Mouse (Mus musculus) CH12.LX (cell line): ENCODE measurements around the gene Mgat4b. TPM values are rescaled to one million over a fixed set of nuclear protein-coding genes. Genes with fewer than 3 reads are reported as not detected.

Experiments
- DNase-seq: peaks from one replicate; pipeline ENCODE4 v3.0.0-alpha.2; 2013; ENCODE audit errors: extremely low read depth
- H3K27ac ChIP-seq: 2 replicates; pipeline ENCODE4 v1.5.1; 2012; ENCODE audit warnings: low read depth, mild to moderate bottlenecking, control low read depth, moderate library complexity; ENCODE audit not compliant: insufficient read depth
- H3K27me3 ChIP-seq: replicated peaks from 2 replicates; pipeline ENCODE3; 2012; ENCODE audit warnings: inconsistent platforms
- H3K36me3 ChIP-seq, 2 experiments: replicated peaks in 1 of 2; 2 replicates each; pipeline versions ENCODE3 to v1.6.1; 2012; ENCODE audit warnings: inconsistent platforms in 1 of 2, low read length in 1 of 2, mild to moderate bottlenecking in 1 of 2, mixed read lengths in 1 of 2, moderate library complexity in 1 of 2; ENCODE audit not compliant: control insufficient read depth in 1 of 2, insufficient read depth in 1 of 2
- H3K4me1 ChIP-seq, 2 experiments: 2 replicates each; pipeline ENCODE4 v1.6.1; 2012; ENCODE audit warnings: inconsistent platforms in 1 of 2, moderate library complexity in 1 of 2; ENCODE audit not compliant: insufficient read depth in 2 of 2, control insufficient read depth in 1 of 2
- H3K4me2 ChIP-seq: 2 replicates; pipeline ENCODE4 v1.6.1; 2012; ENCODE audit warnings: low read depth, mild to moderate bottlenecking, control low read depth; ENCODE audit not compliant: poor library complexity, insufficient read depth, severe bottlenecking
- H3K4me3 ChIP-seq, 3 experiments: fragments of 150-350 bp in 1 of 3; sonication (generic) in 1 of 3; replicated peaks in 1 of 3; 2 replicates each; pipeline versions ENCODE3 to v1.5.1; 2011 to 2012; ENCODE audit warnings: low read depth in 2 of 3, low read length in 2 of 3, mild to moderate bottlenecking in 2 of 3, moderate library complexity in 2 of 3, control low read depth in 1 of 3, improper control_type of control experiment in 1 of 3, inconsistent platforms in 1 of 3, mixed read lengths in 1 of 3; ENCODE audit not compliant: poor library complexity in 1 of 3
- H3K79me2 ChIP-seq: replicated peaks from 2 replicates; pipeline ENCODE4 v1.6.1; 2012; ENCODE audit warnings: mild to moderate bottlenecking, moderate library complexity; ENCODE audit not compliant: control insufficient read depth, poor library complexity, insufficient read depth, severe bottlenecking; ENCODE audit errors: extremely low read depth
- H3K9ac ChIP-seq: 2 replicates; pipeline ENCODE4 v1.6.1; 2012; ENCODE audit warnings: low read depth, mild to moderate bottlenecking, control low read depth, moderate library complexity; ENCODE audit not compliant: insufficient read depth
- H3K9me3 ChIP-seq: replicated peaks from 2 replicates; pipeline ENCODE3; 2012; ENCODE audit warnings: low read length, inconsistent platforms, mixed read lengths
- BHLHE40 ChIP-seq: IDR thresholded peaks from 2 replicates; pipeline ENCODE4 v1.6.1; 2011; ENCODE audit warnings: mild to moderate bottlenecking, low read depth, low read length, improper control_type of control experiment
- CHD1 ChIP-seq: IDR thresholded peaks from 2 replicates; pipeline ENCODE4 v1.6.1; 2012; ENCODE audit warnings: low read depth, low read length, improper control_type of control experiment, inconsistent platforms
- CHD2 ChIP-seq: IDR thresholded peaks from 2 replicates; pipeline ENCODE4 v1.6.1; 2011; ENCODE audit warnings: low read length, improper control_type of control experiment
- CTCF ChIP-seq, 2 experiments: IDR thresholded peaks in 1 of 2; conservative IDR thresholded peaks in 1 of 2; 2 replicates each; pipeline ENCODE4 v1.5.1; 2011 to 2012; ENCODE audit warnings: low read depth in 2 of 2, low read length in 2 of 2, improper control_type of control experiment in 1 of 2, inconsistent platforms in 1 of 2, mild to moderate bottlenecking in 1 of 2, moderate library complexity in 1 of 2
- E2F4 ChIP-seq: IDR thresholded peaks from 2 replicates; pipeline ENCODE4 v1.6.1; 2011; ENCODE audit warnings: low read depth, low read length, improper control_type of control experiment; ENCODE audit not compliant: insufficient replicate concordance
- ELF1 ChIP-seq: IDR thresholded peaks from 2 replicates; pipeline ENCODE4 v1.6.1; 2014; ENCODE audit warnings: low read depth, mild to moderate bottlenecking, inconsistent platforms, low read length, improper control_type of control experiment
- EP300 ChIP-seq: IDR thresholded peaks from 2 replicates; pipeline ENCODE4 v1.6.1; 2011; ENCODE audit warnings: low read length, improper control_type of control experiment
- ETS1 ChIP-seq: conservative IDR thresholded peaks from 2 replicates; pipeline ENCODE4 v1.6.1; 2012; ENCODE audit warnings: low read depth, mild to moderate bottlenecking, inconsistent platforms, low read length, improper control_type of control experiment, moderate library complexity
- GABPA ChIP-seq: IDR thresholded peaks from 2 replicates; pipeline ENCODE4 v1.6.1; 2012; ENCODE audit warnings: low read depth, low read length, improper control_type of control experiment, inconsistent platforms; ENCODE audit not compliant: insufficient replicate concordance
- HCFC1 ChIP-seq: IDR thresholded peaks from 2 replicates; pipeline ENCODE4 v1.6.1; 2012; ENCODE audit warnings: low read depth, mild to moderate bottlenecking, inconsistent platforms, low read length, improper control_type of control experiment
- IRF4 ChIP-seq: IDR thresholded peaks from 2 replicates; pipeline ENCODE4 v1.6.1; 2014; ENCODE audit warnings: low read depth, mild to moderate bottlenecking, inconsistent platforms, low read length, improper control_type of control experiment
- JUN ChIP-seq: IDR thresholded peaks from 2 replicates; pipeline ENCODE4 v1.6.1; 2011; ENCODE audit warnings: low read depth, mild to moderate bottlenecking, low read length, improper control_type of control experiment, moderate library complexity; ENCODE audit not compliant: insufficient read depth
- JUND ChIP-seq: conservative IDR thresholded peaks from 2 replicates; pipeline ENCODE4 v1.6.1; 2011; ENCODE audit warnings: low read depth, low read length, improper control_type of control experiment
- KAT2A ChIP-seq: IDR thresholded peaks from 2 replicates; pipeline ENCODE4 v1.6.1; 2012; ENCODE audit warnings: low read length, improper control_type of control experiment, inconsistent platforms; ENCODE audit not compliant: insufficient replicate concordance
- MAFK ChIP-seq: IDR thresholded peaks from 2 replicates; pipeline ENCODE4 v1.6.1; 2011; ENCODE audit warnings: low read length, improper control_type of control experiment; ENCODE audit not compliant: insufficient replicate concordance
- MAX ChIP-seq: IDR thresholded peaks from 2 replicates; pipeline ENCODE4 v1.6.1; 2011; ENCODE audit warnings: low read length, improper control_type of control experiment
- MAZ ChIP-seq: IDR thresholded peaks from 2 replicates; pipeline ENCODE4 v1.6.1; 2012; ENCODE audit warnings: low read depth, mild to moderate bottlenecking, inconsistent platforms, low read length, improper control_type of control experiment, moderate library complexity
- MYC ChIP-seq: IDR thresholded peaks from 2 replicates; pipeline ENCODE4 v1.6.1; 2011; ENCODE audit warnings: low read depth, mild to moderate bottlenecking, improper control_type of control experiment, low read length
- NELFE ChIP-seq: IDR thresholded peaks from 2 replicates; pipeline ENCODE4 v1.6.1; 2011; ENCODE audit warnings: low read depth, low read length, improper control_type of control experiment
- NRF1 ChIP-seq: IDR thresholded peaks from 2 replicates; pipeline ENCODE4 v1.6.1; 2014; ENCODE audit warnings: low read depth, mild to moderate bottlenecking, inconsistent platforms, low read length, improper control_type of control experiment, moderate library complexity
- PAX5 ChIP-seq: IDR thresholded peaks from 2 replicates; pipeline ENCODE4 v1.6.1; 2012; ENCODE audit warnings: low read length, inconsistent platforms, mixed read lengths
- POLR2A ChIP-seq: IDR thresholded peaks from 2 replicates; pipeline ENCODE4 v1.6.1; 2011; ENCODE audit warnings: low read depth, mild to moderate bottlenecking, improper control_type of control experiment, low read length
- POLR2AphosphoS2 ChIP-seq: IDR thresholded peaks from 2 replicates; pipeline ENCODE4 v1.6.1; 2011; ENCODE audit warnings: low read depth, low read length, improper control_type of control experiment
- RAD21 ChIP-seq: IDR thresholded peaks from 2 replicates; pipeline ENCODE4 v1.6.1; 2011; ENCODE audit warnings: low read depth, mild to moderate bottlenecking, low read length, improper control_type of control experiment, moderate library complexity
- RCOR1 ChIP-seq: conservative IDR thresholded peaks from 2 replicates; pipeline ENCODE4 v1.6.1; 2012; ENCODE audit warnings: low read depth, mild to moderate bottlenecking, inconsistent platforms, low read length, improper control_type of control experiment
- TBP ChIP-seq: conservative IDR thresholded peaks from 2 replicates; pipeline ENCODE4 v1.6.1; 2011; ENCODE audit warnings: low read depth, low read length, improper control_type of control experiment
- TCF12 ChIP-seq: IDR thresholded peaks from 2 replicates; pipeline ENCODE4 v1.6.1; 2014; ENCODE audit warnings: low read depth, mild to moderate bottlenecking, inconsistent platforms, low read length, improper control_type of control experiment
- USF1 ChIP-seq: IDR thresholded peaks from 2 replicates; pipeline ENCODE4 v1.6.1; 2014; ENCODE audit warnings: low read depth, mild to moderate bottlenecking, inconsistent platforms, low read length, improper control_type of control experiment
- USF2 ChIP-seq: conservative IDR thresholded peaks from 2 replicates; pipeline ENCODE4 v1.6.1; 2011; ENCODE audit warnings: low read depth, low read length, improper control_type of control experiment
- ZC3H11A ChIP-seq: IDR thresholded peaks from 2 replicates; pipeline ENCODE4 v1.6.1; 2012; ENCODE audit warnings: low read depth, mild to moderate bottlenecking, inconsistent platforms, low read length, improper control_type of control experiment
- ZMIZ1 ChIP-seq: IDR thresholded peaks from 2 replicates; pipeline ENCODE4 v1.6.1; 2012; ENCODE audit warnings: low read depth, mild to moderate bottlenecking, inconsistent platforms, low read length, improper control_type of control experiment
- ZNF384 ChIP-seq: IDR thresholded peaks from 2 replicates; pipeline ENCODE4 v1.6.1; 2012; ENCODE audit warnings: low read depth, low read length, improper control_type of control experiment, inconsistent platforms
- dilution Hi-C: fragments of 300-500 bp; cut with MboI; formaldehyde crosslinking; loops from 2 replicates; pipeline ENCODE4 v1.14.3; 2020; ENCODE audit warnings: low sequenced_read_pairs; ENCODE audit not compliant: extremely low pct_unique_long_range_greater_than_20kb, extremely low pct_ligation_motif_present
- in situ Hi-C: fragments of 300-500 bp; cut with MboI; formaldehyde crosslinking; loops from 3 replicates; pipeline ENCODE4 v1.14.3; 2019; ENCODE audit warnings: low sequenced_read_pairs, low pct_ligation_motif_present, low pct_unique_long_range_greater_than_20kb, mixed read lengths
- polyA plus RNA-seq: library from polyadenylated mRNA; unstranded; fragments of >175 nt; gene quantifications from 2 replicates; pipeline ENCODE4 v1.2.1, GENCODE M21; 2012; ENCODE audit warnings: low read depth; ENCODE audit not compliant: insufficient read length
- total RNA-seq, 2 experiments: library from RNA; depleted of rRNA; stranded (reverse); fragments of 300-350 nt in 1 of 2; fragments of >200 nt in 1 of 2; gene quantifications; 2 replicates each; pipeline ENCODE4 v1.2.3; 2012 to 2014

Mgat4b gene
- total and polyA plus RNA-seq, 3 experiments = 4.6 to 27.4 (median 16.2) TPM

GRCm38 (mm10) chr11:50212060-50212739, 1.5 kb downstream of the Mgat4b start (continued):
- TF ChIP-seq KAT2A = 0 out of 2 replicates have a peak, but pooled peaks have one; percentile 18
- no peak for TF ChIP-seq USF1
- no peak for TF ChIP-seq MYC
- no peak for TF ChIP-seq RCOR1
- no peak for TF ChIP-seq ZMIZ1
- peak; percentile 26; the same call in 1 of the 2 replicates for TF ChIP-seq JUN
- peak; percentile 63; the same call in 1 of the 2 replicates for TF ChIP-seq BHLHE40
- TF ChIP-seq CHD2 = no peak
- TF ChIP-seq POLR2A = no peak
- no peak; the same call in 1 of the 2 replicates for TF ChIP-seq CHD1

- Histone ChIP-seq H3K4me1 (peaks cover 27 to 73% of the 10 kb centered on the region in 2 experiments), H3K36me3 (peaks cover 7 to 15% of the 10 kb centered on the region in 2 experiments), H3K27me3 (no peaks in the 10 kb centered on the region), H3K9me3 (no peaks in the 10 kb centered on the region), H3K79me2 (peaks cover 22% of the 10 kb centered on the region), H3K27ac (peak overlapping the region; percentile 94), H3K4me2 (peak overlapping the region; percentile 76), H3K4me3 (peak overlapping the region; percentile 1 to 21 (median 2)), H3K9ac (peak overlapping the region; percentile 46)
- in situ Hi-C loops = loop anchor here (5.0 kb wide), 1 partner anchor 36 kb away; no protein-coding TSS in a partner anchor
- DNase-seq = peak; percentile 97
- dilution Hi-C loops = no loop called here
- no peak for TF ChIP-seq TBP
- peak; percentile 97 for TF ChIP-seq RCOR1
- peak; percentile 42 for TF ChIP-seq POLR2A
- TF ChIP-seq ELF1 = peak; percentile 31; the same call in 1 of the 2 replicates
- TF ChIP-seq ETS1 = peak; percentile 98
- TF ChIP-seq ZNF384 = no peak
- TF ChIP-seq ZC3H11A = no peak
- no peak for TF ChIP-seq POLR2AphosphoS2
- TF ChIP-seq TCF12 = peak; percentile 94
- TF ChIP-seq MAZ = peak; percentile 66
- no peak for TF ChIP-seq CTCF (conservative IDR thresholded peaks at IDR 0.05 in 1 of 2, IDR thresholded peaks at IDR 0.05 in 1 of 2; ENCODE audit: low read depth in 2 of 2, low read length in 2 of 2)
- TF ChIP-seq MAFK = peak; percentile 92
- peak; percentile 84; the same call in 1 of the 2 replicates for TF ChIP-seq CHD1
- TF ChIP-seq JUND = peak; percentile 71; the same call in 1 of the 2 replicates
- TF ChIP-seq NELFE = peak; percentile 27; the same call in 1 of the 2 replicates
- no peak for TF ChIP-seq E2F4
- peak; percentile 96 for TF ChIP-seq IRF4
- no peak for TF ChIP-seq KAT2A
- TF ChIP-seq HCFC1 = peak; percentile 60
- peak; percentile 13; the same call in 1 of the 2 replicates for TF ChIP-seq GABPA
- TF ChIP-seq MYC = peak; percentile 54
- peak; percentile 91 for TF ChIP-seq EP300
- no peak for TF ChIP-seq PAX5
- peak; percentile 44; the same call in 1 of the 2 replicates for TF ChIP-seq USF2
- TF ChIP-seq MAX = peak; percentile 64; the same call in 1 of the 2 replicates
- peak; percentile 89 for TF ChIP-seq JUN
- peak; percentile 78 for TF ChIP-seq USF1
- TF ChIP-seq NRF1 = 0 out of 2 replicates have a peak, but pooled peaks have one; percentile 29
- TF ChIP-seq RAD21 = no peak; the same call in 1 of the 2 replicates
- peak; percentile 94 for TF ChIP-seq BHLHE40
Observed at GRCm38 (mm10) chr11:50212848-50213758, 2.4 kb downstream of the Mgat4b start.
